Mouse (Mus musculus) CH12.LX (cell line): ENCODE results near the gene Ptpn6. TPM values are rescaled to one million over a fixed set of nuclear protein-coding genes. Genes with fewer than 3 reads are reported as not detected.

Experiments used
- DNase-seq: peaks from one replicate; pipeline ENCODE4 v3.0.0-alpha.2; 2013; ENCODE audit errors: extremely low read depth
- H3K27ac ChIP-seq: 2 replicates; pipeline ENCODE4 v1.5.1; 2012; ENCODE audit warnings: low read depth, mild to moderate bottlenecking, control low read depth, moderate library complexity; ENCODE audit not compliant: insufficient read depth
- H3K27me3 ChIP-seq: replicated peaks from 2 replicates; pipeline ENCODE3; 2012; ENCODE audit warnings: inconsistent platforms
- H3K36me3 ChIP-seq, 2 experiments: replicated peaks in 1 of 2; 2 replicates each; pipeline versions ENCODE3 to v1.6.1; 2012; ENCODE audit warnings: inconsistent platforms in 1 of 2, low read length in 1 of 2, mild to moderate bottlenecking in 1 of 2, mixed read lengths in 1 of 2, moderate library complexity in 1 of 2; ENCODE audit not compliant: control insufficient read depth in 1 of 2, insufficient read depth in 1 of 2
- H3K4me1 ChIP-seq, 2 experiments: 2 replicates each; pipeline ENCODE4 v1.6.1; 2012; ENCODE audit warnings: inconsistent platforms in 1 of 2, moderate library complexity in 1 of 2; ENCODE audit not compliant: insufficient read depth in 2 of 2, control insufficient read depth in 1 of 2
- H3K4me2 ChIP-seq: 2 replicates; pipeline ENCODE4 v1.6.1; 2012; ENCODE audit warnings: low read depth, mild to moderate bottlenecking, control low read depth; ENCODE audit not compliant: poor library complexity, insufficient read depth, severe bottlenecking
- H3K4me3 ChIP-seq, 3 experiments: fragments of 150-350 bp in 1 of 3; sonication (generic) in 1 of 3; replicated peaks in 1 of 3; 2 replicates each; pipeline versions ENCODE3 to v1.5.1; 2011 to 2012; ENCODE audit warnings: low read depth in 2 of 3, low read length in 2 of 3, mild to moderate bottlenecking in 2 of 3, moderate library complexity in 2 of 3, control low read depth in 1 of 3, improper control_type of control experiment in 1 of 3, inconsistent platforms in 1 of 3, mixed read lengths in 1 of 3; ENCODE audit not compliant: poor library complexity in 1 of 3
- H3K79me2 ChIP-seq: replicated peaks from 2 replicates; pipeline ENCODE4 v1.6.1; 2012; ENCODE audit warnings: mild to moderate bottlenecking, moderate library complexity; ENCODE audit not compliant: control insufficient read depth, poor library complexity, insufficient read depth, severe bottlenecking; ENCODE audit errors: extremely low read depth
- H3K9ac ChIP-seq: 2 replicates; pipeline ENCODE4 v1.6.1; 2012; ENCODE audit warnings: low read depth, mild to moderate bottlenecking, control low read depth, moderate library complexity; ENCODE audit not compliant: insufficient read depth
- H3K9me3 ChIP-seq: replicated peaks from 2 replicates; pipeline ENCODE3; 2012; ENCODE audit warnings: low read length, inconsistent platforms, mixed read lengths
- BHLHE40 ChIP-seq: IDR thresholded peaks from 2 replicates; pipeline ENCODE4 v1.6.1; 2011; ENCODE audit warnings: mild to moderate bottlenecking, low read depth, low read length, improper control_type of control experiment
- CHD1 ChIP-seq: IDR thresholded peaks from 2 replicates; pipeline ENCODE4 v1.6.1; 2012; ENCODE audit warnings: low read depth, low read length, improper control_type of control experiment, inconsistent platforms
- CTCF ChIP-seq, 2 experiments: IDR thresholded peaks in 1 of 2; conservative IDR thresholded peaks in 1 of 2; 2 replicates each; pipeline ENCODE4 v1.5.1; 2011 to 2012; ENCODE audit warnings: low read depth in 2 of 2, low read length in 2 of 2, improper control_type of control experiment in 1 of 2, inconsistent platforms in 1 of 2, mild to moderate bottlenecking in 1 of 2, moderate library complexity in 1 of 2
- ELF1 ChIP-seq: IDR thresholded peaks from 2 replicates; pipeline ENCODE4 v1.6.1; 2014; ENCODE audit warnings: low read depth, mild to moderate bottlenecking, inconsistent platforms, low read length, improper control_type of control experiment
- EP300 ChIP-seq: IDR thresholded peaks from 2 replicates; pipeline ENCODE4 v1.6.1; 2011; ENCODE audit warnings: low read length, improper control_type of control experiment
- IRF4 ChIP-seq: IDR thresholded peaks from 2 replicates; pipeline ENCODE4 v1.6.1; 2014; ENCODE audit warnings: low read depth, mild to moderate bottlenecking, inconsistent platforms, low read length, improper control_type of control experiment
- JUN ChIP-seq: IDR thresholded peaks from 2 replicates; pipeline ENCODE4 v1.6.1; 2011; ENCODE audit warnings: low read depth, mild to moderate bottlenecking, low read length, improper control_type of control experiment, moderate library complexity; ENCODE audit not compliant: insufficient read depth
- KAT2A ChIP-seq: IDR thresholded peaks from 2 replicates; pipeline ENCODE4 v1.6.1; 2012; ENCODE audit warnings: low read length, improper control_type of control experiment, inconsistent platforms; ENCODE audit not compliant: insufficient replicate concordance
- MAFK ChIP-seq: IDR thresholded peaks from 2 replicates; pipeline ENCODE4 v1.6.1; 2011; ENCODE audit warnings: low read length, improper control_type of control experiment; ENCODE audit not compliant: insufficient replicate concordance
- MAX ChIP-seq: IDR thresholded peaks from 2 replicates; pipeline ENCODE4 v1.6.1; 2011; ENCODE audit warnings: low read length, improper control_type of control experiment
- MAZ ChIP-seq: IDR thresholded peaks from 2 replicates; pipeline ENCODE4 v1.6.1; 2012; ENCODE audit warnings: low read depth, mild to moderate bottlenecking, inconsistent platforms, low read length, improper control_type of control experiment, moderate library complexity
- MEF2A ChIP-seq: IDR thresholded peaks from 2 replicates; pipeline ENCODE4 v1.6.1; 2014; ENCODE audit warnings: low read depth, mild to moderate bottlenecking, inconsistent platforms, low read length, improper control_type of control experiment, borderline replicate concordance
- MXI1 ChIP-seq: IDR thresholded peaks from 2 replicates; pipeline ENCODE4 v1.6.1; 2011; ENCODE audit warnings: mild to moderate bottlenecking, low read depth, low read length, improper control_type of control experiment
- PAX5 ChIP-seq: IDR thresholded peaks from 2 replicates; pipeline ENCODE4 v1.6.1; 2012; ENCODE audit warnings: low read length, inconsistent platforms, mixed read lengths
- POLR2A ChIP-seq: IDR thresholded peaks from 2 replicates; pipeline ENCODE4 v1.6.1; 2011; ENCODE audit warnings: low read depth, mild to moderate bottlenecking, improper control_type of control experiment, low read length
- POLR2AphosphoS2 ChIP-seq: IDR thresholded peaks from 2 replicates; pipeline ENCODE4 v1.6.1; 2011; ENCODE audit warnings: low read depth, low read length, improper control_type of control experiment
- RAD21 ChIP-seq: IDR thresholded peaks from 2 replicates; pipeline ENCODE4 v1.6.1; 2011; ENCODE audit warnings: low read depth, mild to moderate bottlenecking, low read length, improper control_type of control experiment, moderate library complexity
- RCOR1 ChIP-seq: conservative IDR thresholded peaks from 2 replicates; pipeline ENCODE4 v1.6.1; 2012; ENCODE audit warnings: low read depth, mild to moderate bottlenecking, inconsistent platforms, low read length, improper control_type of control experiment
- SMC3 ChIP-seq: IDR thresholded peaks from 2 replicates; pipeline ENCODE4 v1.6.1; 2011; ENCODE audit warnings: low read depth, low read length, improper control_type of control experiment
- TBP ChIP-seq: conservative IDR thresholded peaks from 2 replicates; pipeline ENCODE4 v1.6.1; 2011; ENCODE audit warnings: low read depth, low read length, improper control_type of control experiment
- TCF12 ChIP-seq: IDR thresholded peaks from 2 replicates; pipeline ENCODE4 v1.6.1; 2014; ENCODE audit warnings: low read depth, mild to moderate bottlenecking, inconsistent platforms, low read length, improper control_type of control experiment
- UBTF ChIP-seq: IDR thresholded peaks from 2 replicates; pipeline ENCODE4 v1.6.1; 2012; ENCODE audit warnings: low read depth, mild to moderate bottlenecking, inconsistent platforms, low read length, improper control_type of control experiment, moderate library complexity
- USF2 ChIP-seq: conservative IDR thresholded peaks from 2 replicates; pipeline ENCODE4 v1.6.1; 2011; ENCODE audit warnings: low read depth, low read length, improper control_type of control experiment
- ZKSCAN1 ChIP-seq: IDR thresholded peaks from 2 replicates; pipeline ENCODE4 v1.6.1; 2012; ENCODE audit warnings: low read depth, inconsistent platforms, low read length, improper control_type of control experiment, borderline replicate concordance
- ZNF384 ChIP-seq: IDR thresholded peaks from 2 replicates; pipeline ENCODE4 v1.6.1; 2012; ENCODE audit warnings: low read depth, low read length, improper control_type of control experiment, inconsistent platforms
- dilution Hi-C: fragments of 300-500 bp; cut with MboI; formaldehyde crosslinking; loops from 2 replicates; pipeline ENCODE4 v1.14.3; 2020; ENCODE audit warnings: low sequenced_read_pairs; ENCODE audit not compliant: extremely low pct_unique_long_range_greater_than_20kb, extremely low pct_ligation_motif_present
- in situ Hi-C: fragments of 300-500 bp; cut with MboI; formaldehyde crosslinking; loops from 3 replicates; pipeline ENCODE4 v1.14.3; 2019; ENCODE audit warnings: low sequenced_read_pairs, low pct_ligation_motif_present, low pct_unique_long_range_greater_than_20kb, mixed read lengths
- polyA plus RNA-seq: library from polyadenylated mRNA; unstranded; fragments of >175 nt; gene quantifications from 2 replicates; pipeline ENCODE4 v1.2.1, GENCODE M21; 2012; ENCODE audit warnings: low read depth; ENCODE audit not compliant: insufficient read length
- total RNA-seq, 2 experiments: library from RNA; depleted of rRNA; stranded (reverse); fragments of 300-350 nt in 1 of 2; fragments of >200 nt in 1 of 2; gene quantifications; 2 replicates each; pipeline ENCODE4 v1.2.3; 2012 to 2014

Gene Ptpn6
- total and polyA plus RNA-seq, 3 experiments, result 247 to 585 (median 300) TPM

DNA sequence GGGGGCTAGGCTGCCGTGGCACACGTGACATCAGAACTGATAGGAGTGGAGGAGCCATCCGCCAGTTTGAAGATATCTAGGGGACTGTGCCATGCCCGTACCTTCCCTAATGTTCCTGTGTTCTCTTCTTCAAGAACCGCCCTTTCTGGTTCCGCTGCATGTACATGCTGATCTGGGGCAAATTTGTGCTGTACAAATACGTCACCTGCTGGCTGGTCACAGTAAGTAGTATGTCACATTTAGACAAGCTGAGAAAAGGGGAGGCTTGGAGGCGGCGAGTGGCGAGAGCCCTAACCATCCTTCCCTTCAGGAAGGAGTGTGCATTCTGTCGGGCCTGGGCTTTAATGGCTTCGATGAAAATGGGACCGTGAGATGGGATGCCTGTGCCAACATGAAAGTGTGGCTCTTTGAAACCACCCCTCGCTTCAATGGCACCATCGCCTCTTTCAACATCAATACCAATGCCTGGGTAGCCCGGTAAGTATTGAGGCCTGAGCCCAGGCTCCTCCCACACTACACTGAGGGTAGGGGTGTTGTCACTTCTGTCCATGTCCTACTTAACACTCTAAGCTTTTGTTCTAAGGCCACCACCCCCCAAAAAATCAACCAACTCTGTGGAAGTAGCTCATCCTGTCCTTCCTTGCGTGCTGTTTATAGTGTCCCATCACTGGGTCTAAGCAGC lies 36.3 kb downstream of the Ptpn6 start:
- Histone ChIP-seq H3K4me2 (no peak overlapping the region), H3K4me3 (no peak overlapping the region), H3K79me2 (peaks cover 26% of the 10 kb centered on the region), H3K27me3 (no peaks in the 10 kb centered on the region), H3K27ac (no peak overlapping the region), H3K9ac (no peak overlapping the region), H3K9me3 (no peaks in the 10 kb centered on the region), H3K36me3 (peaks cover 69 to 85% of the 10 kb centered on the region in 2 experiments)
- in situ Hi-C loops, result no loop called here
- DNase-seq, result no peak
- dilution Hi-C loops, result no loop called here
- TF ChIP-seq MXI1 (no peak), MEF2A (no peak), KAT2A (no peak), TBP (no peak), TCF12 (no peak), IRF4 (no peak), ZNF384 (no peak), MAFK (no peak), CTCF (conservative IDR thresholded peaks at IDR 0.05 in 1 of 2, IDR thresholded peaks at IDR 0.05 in 1 of 2; ENCODE audit: low read depth in 2 of 2, low read length in 2 of 2) (no peak), BHLHE40 (no peak), MAZ (no peak), ELF1 (no peak)
- TF ChIP-seq, all 38 proteins: peak for 0
- peaks cover 26 to 67% of the 10 kb centered on the region in 2 experiments for H3K4me1 ChIP-seq

DNA sequence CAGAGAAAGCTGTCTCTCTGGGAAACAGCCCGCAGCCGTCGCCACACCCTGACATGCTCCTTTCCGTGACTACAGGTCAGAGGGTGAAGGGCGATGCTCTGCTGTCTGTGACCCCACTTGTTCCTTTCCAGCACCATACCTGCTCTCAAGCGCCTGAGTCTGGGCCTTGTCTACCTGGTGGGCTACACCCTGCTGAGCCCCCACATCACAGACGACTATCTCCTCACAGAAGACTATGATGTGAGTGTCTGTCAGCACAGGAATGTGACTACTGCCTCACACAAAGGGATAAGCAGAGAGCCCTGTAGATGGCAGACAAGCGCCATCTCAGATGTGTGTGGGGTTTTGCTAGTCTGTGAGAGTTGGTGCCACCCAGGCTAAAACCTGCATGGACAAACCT lies 37.2 kb downstream of the Ptpn6 start:
- no peak overlapping the region for H3K4me2 ChIP-seq
- no peak overlapping the region for H3K27ac ChIP-seq
- peaks cover 20% of the 10 kb centered on the region for H3K79me2 ChIP-seq
- in situ Hi-C loops, result no loop called here
- no peaks in the 10 kb centered on the region for H3K27me3 ChIP-seq
- H3K4me1 ChIP-seq, result peaks cover 24 to 67% of the 10 kb centered on the region in 2 experiments
- dilution Hi-C loops, result no loop called here
- H3K36me3 ChIP-seq, result peaks cover 68 to 87% of the 10 kb centered on the region in 2 experiments
- H3K4me3 ChIP-seq, result no peak overlapping the region
- TF ChIP-seq JUN, result no peak
- no peak for TF ChIP-seq ZNF384
- no peak for TF ChIP-seq RCOR1
- no peak for TF ChIP-seq ZKSCAN1
- TF ChIP-seq RAD21, result peak; percentile 41
- TF ChIP-seq PAX5, result no peak
- no peak; the same call in 1 of the 2 replicates for TF ChIP-seq SMC3
- TF ChIP-seq TCF12, result no peak
- TF ChIP-seq POLR2AphosphoS2, result peak; percentile 34; the same call in 1 of the 2 replicates
- no peak for TF ChIP-seq ELF1
- no peak for TF ChIP-seq KAT2A
- TF ChIP-seq USF2, result no peak
- no peak for TF ChIP-seq MXI1
- TF ChIP-seq UBTF, result no peak
- TF ChIP-seq MAX, result no peak
- no peak for TF ChIP-seq CHD1
- no peak for TF ChIP-seq EP300
- TF ChIP-seq POLR2A, result 0 out of 2 replicates have a peak, but pooled peaks have one; percentile 14
- TF ChIP-seq CTCF (conservative IDR thresholded peaks at IDR 0.05 in 1 of 2, IDR thresholded peaks at IDR 0.05 in 1 of 2; ENCODE audit: low read depth in 2 of 2, low read length in 2 of 2), result peak in 1 of 2 experiments; percentile 51; a peak in 2 of 4 replicates
- no peak overlapping the region for H3K9ac ChIP-seq
- no peak for DNase-seq
- H3K9me3 ChIP-seq, result no peaks in the 10 kb centered on the region
